Mouse (Mus musculus) spleen, adult 2 months (tissue): Measurements from ENCODE around the gene Megf11. TPM values are rescaled to one million over a fixed set of nuclear protein-coding genes. Genes with fewer than 3 reads are reported as not detected.

Experiments
- DNase-seq, 2 experiments: peaks; one replicate each; pipeline versions ENCODE4 v3.0.0 to v3.0.0-alpha.2; 2012 to 2021; ENCODE audit warnings: low spot score in 2 of 2, low read depth in 1 of 2
- H3K27ac ChIP-seq: fragments of 200-500 bp; 2 replicates; pipeline ENCODE4 v1.5.1; 2012; ENCODE audit warnings: low read length, inconsistent platforms; ENCODE audit not compliant: insufficient read depth
- H3K27me3 ChIP-seq: fragments of 200-500 bp; 2 replicates; pipeline ENCODE4 v1.6.1; 2012; ENCODE audit warnings: mild to moderate bottlenecking, moderate library complexity, low read length, inconsistent platforms; ENCODE audit not compliant: control insufficient read depth, insufficient read depth
- H3K36me3 ChIP-seq: fragments of 200-500 bp; 2 replicates; pipeline ENCODE4 v1.6.1; 2012; ENCODE audit warnings: mild to moderate bottlenecking, low read length, inconsistent platforms; ENCODE audit not compliant: control insufficient read depth, insufficient read depth
- H3K4me1 ChIP-seq: fragments of 200-500 bp; 2 replicates; pipeline ENCODE4 v1.6.1; 2011; ENCODE audit warnings: inconsistent platforms; ENCODE audit not compliant: control insufficient read depth, insufficient read depth, insufficient read length
- H3K4me3 ChIP-seq: fragments of 200-500 bp; 2 replicates; pipeline ENCODE4 v1.5.1; 2011; ENCODE audit warnings: mild to moderate bottlenecking, inconsistent platforms; ENCODE audit not compliant: insufficient read depth, insufficient read length; ENCODE audit errors: extremely low read depth
- CTCF ChIP-seq: fragments of 200-500 bp; IDR thresholded peaks from 2 replicates; pipeline ENCODE4 v1.5.1; 2011; ENCODE audit warnings: mild to moderate bottlenecking, inconsistent platforms; ENCODE audit not compliant: insufficient read depth, insufficient read length, insufficient replicate concordance; ENCODE audit errors: extremely low read depth
- POLR2A ChIP-seq: fragments of 200-500 bp; IDR thresholded peaks from 2 replicates; pipeline ENCODE4 v1.6.1; 2011; ENCODE audit warnings: low read depth, low read length, inconsistent platforms
- WGBS: fragments of 180-500 bp; shearing (Covaris S2); methylation state at CpG from one replicate; pipeline ENCODE4 v1.1.7; 2018; 5-methylcytosine and 5-hydroxymethylcytosine counted together
- polyA plus RNA-seq: library from polyadenylated mRNA; depleted of rRNA; stranded (reverse); fragments of >200 nt; gene quantifications from 2 replicates; pipeline ENCODE4 v1.2.3, GENCODE M21; 2012

Gene Megf11
- polyA plus RNA-seq, 1 experiment = 1.0 TPM

- WGBS = 92% methylated on average over 6 of the region's 6 CpGs
- Histone ChIP-seq H3K36me3 (no peaks in the 10 kb centered on the region), H3K4me3 (no peak overlapping the region), H3K27me3 (no peaks in the 10 kb centered on the region), H3K27ac (no peak overlapping the region), H3K4me1 (no peaks in the 10 kb centered on the region)
- no peak for DNase-seq
- TF ChIP-seq CTCF (no peak), POLR2A (no peak)
Measured at GRCm38 (mm10) chr9:64494647-64495046, 109.2 kb downstream of the Megf11 start.

GRCm38 (mm10) chr9:64498929-64499328 lies 113.5 kb downstream of the Megf11 start:
- H3K4me3 ChIP-seq = no peak overlapping the region
- H3K4me1 ChIP-seq = no peaks in the 10 kb centered on the region
- H3K27ac ChIP-seq = no peak overlapping the region
- H3K36me3 ChIP-seq = no peaks in the 10 kb centered on the region
- no peak for DNase-seq
- no peaks in the 10 kb centered on the region for H3K27me3 ChIP-seq
- 73% methylated on average over 5 of the region's 5 CpGs for WGBS
- no peak for TF ChIP-seq POLR2A
- no peak for TF ChIP-seq CTCF

- Histone ChIP-seq H3K36me3 (no peaks in the 10 kb centered on the region), H3K4me1 (no peaks in the 10 kb centered on the region), H3K27me3 (no peaks in the 10 kb centered on the region), H3K4me3 (no peak overlapping the region), H3K27ac (no peak overlapping the region)
- 96% methylated on average over 8 of the region's 8 CpGs for WGBS
- TF ChIP-seq CTCF = no peak
- no peak for TF ChIP-seq POLR2A
- DNase-seq = no peak
Measured at GRCm38 (mm10) chr9:64501211-64501610, 115.8 kb downstream of the Megf11 start.

GRCm38 (mm10) chr9:64503996-64504395 lies 118.6 kb downstream of the Megf11 start:
- H3K27me3 ChIP-seq = no peaks in the 10 kb centered on the region
- no peaks in the 10 kb centered on the region for H3K4me1 ChIP-seq
- DNase-seq = no peak
- 77% methylated on average over 1 of the region's 1 CpGs for WGBS
- no peak overlapping the region for H3K27ac ChIP-seq
- H3K36me3 ChIP-seq = no peaks in the 10 kb centered on the region
- H3K4me3 ChIP-seq = no peak overlapping the region
- TF ChIP-seq POLR2A (no peak), CTCF (no peak)

- Histone ChIP-seq H3K27ac (no peak overlapping the region), H3K36me3 (no peaks in the 10 kb centered on the region), H3K27me3 (no peaks in the 10 kb centered on the region), H3K4me1 (no peaks in the 10 kb centered on the region), H3K4me3 (no peak overlapping the region)
- 84% methylated on average over 3 of the region's 3 CpGs for WGBS
- TF ChIP-seq CTCF (no peak), POLR2A (no peak)
- no peak for DNase-seq
Measured at GRCm38 (mm10) chr9:64504456-64504855, 119.0 kb downstream of the Megf11 start.

- WGBS = 95% methylated on average over 8 of the region's 8 CpGs
Measured at GRCm38 (mm10) chr9:64504921-64505320, 119.5 kb downstream of the Megf11 start.

GRCm38 (mm10) chr9:64506440-64507206 lies 121.2 kb downstream of the Megf11 start:
- TF ChIP-seq CTCF (no peak), POLR2A (no peak)
- Histone ChIP-seq H3K36me3 (no peaks in the 10 kb centered on the region), H3K4me3 (no peak overlapping the region), H3K27ac (0 out of 2 replicates have a peak overlapping the region, but pooled peaks have one; percentile 16), H3K27me3 (no peaks in the 10 kb centered on the region), H3K4me1 (no peaks in the 10 kb centered on the region)
- no peak for DNase-seq
- WGBS = 73% methylated on average over 11 of the region's 11 CpGs

More at GRCm38 (mm10) chr9:64504921-64505320, 119.5 kb downstream of the Megf11 start:
- Histone ChIP-seq H3K27ac (no peak overlapping the region), H3K4me3 (no peak overlapping the region), H3K27me3 (no peaks in the 10 kb centered on the region), H3K36me3 (no peaks in the 10 kb centered on the region), H3K4me1 (no peaks in the 10 kb centered on the region)
- TF ChIP-seq CTCF (no peak), POLR2A (no peak)
- no peak for DNase-seq
